Mouse (Mus musculus) forebrain, embryonic 15.5 days (tissue): ENCODE data around the gene Disp1. TPM values are rescaled to one million over a fixed set of nuclear protein-coding genes. Genes with fewer than 3 reads are reported as not detected.

Source experiments
- ATAC-seq: fragments of 200-750 bp; cut with Nextera tagmentation; replicated peaks from 2 replicates; pipeline ENCODE4 v1.8.0; 2017; ENCODE audit warnings: mild to moderate bottlenecking, moderate TSS enrichment, moderate library complexity
- H3K27ac ChIP-seq: fragments of 300-500 bp; sonication (generic); replicated peaks from 2 replicates; pipeline ENCODE4 v1.5.1; 2015; ENCODE audit warnings: mild to moderate bottlenecking, inconsistent platforms
- H3K27me3 ChIP-seq: fragments of 300-500 bp; sonication (generic); 2 replicates; pipeline ENCODE4 v1.6.1; 2015; ENCODE audit warnings: inconsistent platforms
- H3K36me3 ChIP-seq: fragments of 300-500 bp; sonication (generic); 2 replicates; pipeline ENCODE4 v1.6.1; 2015; ENCODE audit warnings: mild to moderate bottlenecking, inconsistent platforms
- H3K4me1 ChIP-seq: fragments of 300-500 bp; sonication (generic); 2 replicates; pipeline ENCODE4 v1.6.1; 2015; ENCODE audit warnings: inconsistent platforms
- H3K4me2 ChIP-seq: fragments of 300-500 bp; sonication (generic); replicated peaks from 2 replicates; pipeline ENCODE4 v1.6.1; 2015; ENCODE audit warnings: mild to moderate bottlenecking, inconsistent platforms
- H3K4me3 ChIP-seq: fragments of 300-500 bp; sonication (generic); 2 replicates; pipeline ENCODE4 v1.5.1; 2015; ENCODE audit warnings: mild to moderate bottlenecking, inconsistent platforms
- H3K9ac ChIP-seq: fragments of 300-500 bp; sonication (generic); replicated peaks from 2 replicates; pipeline ENCODE4 v1.6.1; 2015; ENCODE audit warnings: mild to moderate bottlenecking, inconsistent platforms
- H3K9me3 ChIP-seq: fragments of 300-500 bp; sonication (generic); 2 replicates; pipeline ENCODE4 v1.6.1; 2016; ENCODE audit warnings: inconsistent platforms
- WGBS: fragments of 180-500 bp; shearing (Covaris S2); methylation state at CpG from one replicate; pipeline ENCODE4 v1.1.7; 2015; ENCODE audit warnings: mixed read lengths; 5-methylcytosine and 5-hydroxymethylcytosine counted together
- polyA plus RNA-seq: library from polyadenylated mRNA; unstranded; fragments of >200 nt; fragmentation: Nextera tagmentation; extraction: Ambion mirVana; gene quantifications from 2 replicates; pipeline ENCODE4 v1.2.1, GENCODE M21; 2015

Disp1 gene
- polyA plus RNA-seq, 1 experiment from 2014 or later = 5.9 TPM

DNA sequence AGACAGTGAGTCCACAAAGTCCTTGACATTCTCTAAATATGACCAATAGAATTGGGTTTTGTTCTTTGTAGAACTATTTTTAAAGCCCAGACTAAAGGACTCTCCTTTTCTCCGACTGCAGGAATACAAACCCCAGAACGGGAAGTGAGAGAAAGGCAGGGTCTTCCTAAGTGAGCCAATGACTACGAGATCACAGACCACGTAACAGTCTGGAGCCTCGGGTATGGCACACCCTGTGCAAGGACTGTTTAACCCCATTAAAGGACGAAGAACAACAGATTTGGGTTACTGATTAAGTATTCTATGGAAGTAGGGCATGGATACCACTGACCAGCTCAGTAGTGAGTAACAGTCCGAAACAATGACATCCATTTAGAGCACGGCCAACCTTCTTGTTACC lies 46.1 kb downstream of the Disp1 start:
- H3K4me2 ChIP-seq = no peak overlapping the region
- no peaks in the 10 kb centered on the region for H3K9me3 ChIP-seq
- H3K27ac ChIP-seq = no peak overlapping the region
- no peak overlapping the region for H3K9ac ChIP-seq
- H3K4me3 ChIP-seq = no peak overlapping the region
- no peak for ATAC-seq
- H3K27me3 ChIP-seq = no peaks in the 10 kb centered on the region
- WGBS = 89% methylated on average over 8 of the region's 8 CpGs
- H3K36me3 ChIP-seq = no peaks in the 10 kb centered on the region
- no peaks in the 10 kb centered on the region for H3K4me1 ChIP-seq

GRCm38 (mm10) chr1:183171095-183171494 lies 50.2 kb downstream of the Disp1 start:
- 92% methylated on average over 5 of the region's 5 CpGs for WGBS
- no peaks in the 10 kb centered on the region for H3K27me3 ChIP-seq
- no peaks in the 10 kb centered on the region for H3K36me3 ChIP-seq
- H3K4me3 ChIP-seq = no peak overlapping the region
- no peaks in the 10 kb centered on the region for H3K9me3 ChIP-seq
- H3K9ac ChIP-seq = no peak overlapping the region
- ATAC-seq = no peak
- H3K4me1 ChIP-seq = peaks cover 5% of the 10 kb centered on the region
- no peak overlapping the region for H3K27ac ChIP-seq
- no peak overlapping the region for H3K4me2 ChIP-seq

DNA sequence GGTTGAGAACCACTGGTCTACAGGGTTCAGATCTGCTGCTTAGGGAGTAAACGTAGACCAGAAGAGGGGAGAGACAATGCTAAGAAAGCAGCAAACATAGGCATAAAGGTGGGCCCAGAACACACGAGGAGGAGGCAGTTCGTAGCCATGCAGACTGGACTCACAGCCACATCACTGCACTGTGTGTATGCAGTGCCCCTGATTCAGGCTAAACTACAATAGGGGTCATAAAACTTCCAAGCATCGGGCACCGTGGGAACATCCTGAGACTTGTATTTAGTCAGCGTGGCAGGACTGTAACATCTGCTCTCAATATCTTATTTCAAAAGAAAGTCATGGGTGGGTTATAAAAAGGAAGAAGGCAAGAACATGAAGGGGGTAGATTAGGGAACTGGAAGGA lies 52.9 kb downstream of the Disp1 start:
- WGBS = 82% methylated on average over 6 of the region's 6 CpGs
- ATAC-seq = no peak

GRCm38 (mm10) chr1:183167776-183168175 lies 53.5 kb downstream of the Disp1 start:
- 60% methylated on average over 12 of the region's 12 CpGs for whole genome bisulfite sequencing
- Histone ChIP-seq H3K9ac (no peak overlapping the region), H3K9me3 (no peaks in the 10 kb centered on the region), H3K4me3 (no peak overlapping the region), H3K27ac (no peak overlapping the region), H3K4me2 (no peak overlapping the region), H3K27me3 (no peaks in the 10 kb centered on the region), H3K36me3 (no peaks in the 10 kb centered on the region), H3K4me1 (peaks cover 5% of the 10 kb centered on the region)
- no peak for ATAC-seq

More for the DNA sequence above, 52.9 kb downstream of the Disp1 start:
- Histone ChIP-seq H3K27me3 (no peaks in the 10 kb centered on the region), H3K4me2 (no peak overlapping the region), H3K9me3 (no peaks in the 10 kb centered on the region), H3K9ac (no peak overlapping the region), H3K27ac (no peak overlapping the region), H3K4me3 (no peak overlapping the region), H3K4me1 (peaks cover 5% of the 10 kb centered on the region), H3K36me3 (no peaks in the 10 kb centered on the region)

GRCm38 (mm10) chr1:183166700-183167099 lies 54.6 kb downstream of the Disp1 start:
- no peak overlapping the region for H3K27ac ChIP-seq
- 90% methylated on average over 5 of the region's 5 CpGs for WGBS
- no peaks in the 10 kb centered on the region for H3K27me3 ChIP-seq
- no peak overlapping the region for H3K4me2 ChIP-seq
- H3K9me3 ChIP-seq = no peaks in the 10 kb centered on the region
- no peaks in the 10 kb centered on the region for H3K36me3 ChIP-seq
- H3K4me3 ChIP-seq = no peak overlapping the region
- peaks cover 5% of the 10 kb centered on the region for H3K4me1 ChIP-seq
- ATAC-seq = no peak
- H3K9ac ChIP-seq = no peak overlapping the region

- no peak for ATAC-seq
- H3K4me1 ChIP-seq = peaks cover 5% of the 10 kb centered on the region
- H3K4me2 ChIP-seq = no peak overlapping the region
- no peak overlapping the region for H3K27ac ChIP-seq
- no peak overlapping the region for H3K4me3 ChIP-seq
- H3K9ac ChIP-seq = no peak overlapping the region
- WGBS = 78% methylated on average over 8 of the region's 8 CpGs
- H3K27me3 ChIP-seq = no peaks in the 10 kb centered on the region
- H3K9me3 ChIP-seq = no peaks in the 10 kb centered on the region
- no peaks in the 10 kb centered on the region for H3K36me3 ChIP-seq
Observed at GRCm38 (mm10) chr1:183164648-183165071, 56.7 kb downstream of the Disp1 start.

- Histone ChIP-seq H3K4me2 (no peak overlapping the region), H3K36me3 (no peaks in the 10 kb centered on the region), H3K27ac (no peak overlapping the region), H3K27me3 (no peaks in the 10 kb centered on the region), H3K9ac (no peak overlapping the region), H3K4me1 (peaks cover 5% of the 10 kb centered on the region), H3K4me3 (no peak overlapping the region), H3K9me3 (no peaks in the 10 kb centered on the region)
- no peak for ATAC-seq
- WGBS = 93% methylated on average over 6 of the region's 6 CpGs
Observed at GRCm38 (mm10) chr1:183164190-183164580, 57.1 kb downstream of the Disp1 start.

DNA sequence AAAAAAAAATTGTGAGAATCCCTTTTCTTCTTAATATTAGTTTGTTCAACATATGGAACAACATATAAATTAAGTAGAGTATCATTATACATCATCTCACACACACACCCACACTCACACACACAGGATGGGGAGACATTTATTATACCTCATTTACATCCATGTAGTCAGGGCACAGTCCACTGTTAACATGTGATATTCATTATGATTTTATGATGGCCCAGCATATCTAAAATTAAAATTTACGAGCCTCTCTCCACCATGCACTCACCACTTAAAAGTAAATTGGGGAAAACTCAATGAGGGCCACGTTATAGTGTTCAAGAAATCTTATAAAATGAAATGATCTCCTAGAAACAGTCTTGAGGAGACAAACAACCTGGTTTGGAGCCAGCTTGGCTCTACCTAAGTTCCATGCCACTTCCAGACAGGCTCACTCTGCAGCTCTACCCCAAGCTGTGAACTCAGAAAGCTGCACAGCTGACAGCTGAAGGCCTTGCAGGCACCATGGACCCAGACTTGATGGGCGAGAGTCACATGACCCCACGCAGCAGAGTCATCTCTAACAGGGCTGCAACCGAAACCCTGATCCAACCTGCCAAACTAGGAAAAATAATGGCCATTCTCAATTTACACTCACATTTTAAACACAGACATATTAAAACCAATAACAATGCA lies 57.7 kb downstream of the Disp1 start:
- ATAC-seq = no peak
- H3K4me3 ChIP-seq = no peak overlapping the region
- no peak overlapping the region for H3K4me2 ChIP-seq
- 91% methylated on average over 5 of the region's 5 CpGs for WGBS
- H3K27ac ChIP-seq = no peak overlapping the region
- no peaks in the 10 kb centered on the region for H3K36me3 ChIP-seq
- no peak overlapping the region for H3K9ac ChIP-seq
- peaks cover 5% of the 10 kb centered on the region for H3K4me1 ChIP-seq
- H3K9me3 ChIP-seq = no peaks in the 10 kb centered on the region
- H3K27me3 ChIP-seq = no peaks in the 10 kb centered on the region

- no peak for ATAC-seq
- H3K4me2 ChIP-seq = no peak overlapping the region
- H3K36me3 ChIP-seq = no peaks in the 10 kb centered on the region
- 81% methylated on average over 11 of the region's 11 CpGs for WGBS
- H3K4me3 ChIP-seq = no peak overlapping the region
- H3K27ac ChIP-seq = no peak overlapping the region
- no peaks in the 10 kb centered on the region; the same call in 1 of the 2 replicates for H3K9me3 ChIP-seq
- no peak overlapping the region for H3K9ac ChIP-seq
- no peaks in the 10 kb centered on the region for H3K27me3 ChIP-seq
- H3K4me1 ChIP-seq = no peaks in the 10 kb centered on the region
Observed at GRCm38 (mm10) chr1:183161057-183161456, 60.3 kb downstream of the Disp1 start.

- H3K36me3 ChIP-seq = no peaks in the 10 kb centered on the region
- no peak overlapping the region for H3K27ac ChIP-seq
- no peaks in the 10 kb centered on the region for H3K4me1 ChIP-seq
- 95% methylated on average over 6 of the region's 6 CpGs for WGBS
- no peaks in the 10 kb centered on the region; the same call in 1 of the 2 replicates for H3K9me3 ChIP-seq
- no peak overlapping the region for H3K9ac ChIP-seq
- ATAC-seq = no peak
- H3K4me2 ChIP-seq = no peak overlapping the region
- H3K27me3 ChIP-seq = no peaks in the 10 kb centered on the region
- no peak overlapping the region for H3K4me3 ChIP-seq
Observed at GRCm38 (mm10) chr1:183160188-183160587, 61.1 kb downstream of the Disp1 start.

DNA sequence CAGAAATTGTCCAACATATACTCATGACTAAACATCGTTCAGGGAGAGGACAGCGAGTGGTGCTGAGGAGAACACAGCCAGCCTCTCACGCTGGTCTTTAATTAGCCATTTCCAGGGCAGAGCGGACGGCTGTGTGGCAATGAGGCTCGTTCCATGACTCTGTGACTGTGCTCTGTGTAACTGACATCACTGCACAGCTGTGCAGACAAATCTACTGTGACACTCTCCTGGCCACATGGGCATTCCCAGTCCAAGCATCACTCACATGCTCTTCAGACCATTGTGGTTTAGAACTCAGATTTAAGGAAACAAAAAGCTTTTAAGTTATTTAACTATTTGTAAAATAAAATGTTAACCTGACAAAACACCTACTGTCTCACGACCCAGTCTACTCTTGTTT lies 62.1 kb downstream of the Disp1 start:
- H3K27ac ChIP-seq = no peak overlapping the region
- no peak for ATAC-seq
- whole genome bisulfite sequencing = 68% methylated on average over 7 of the region's 7 CpGs
- no peak overlapping the region for H3K4me2 ChIP-seq
- H3K9me3 ChIP-seq = no peaks in the 10 kb centered on the region; the same call in 1 of the 2 replicates
- H3K27me3 ChIP-seq = no peaks in the 10 kb centered on the region
- no peaks in the 10 kb centered on the region for H3K4me1 ChIP-seq
- no peak overlapping the region for H3K9ac ChIP-seq
- H3K36me3 ChIP-seq = no peaks in the 10 kb centered on the region
- no peak overlapping the region for H3K4me3 ChIP-seq

DNA sequence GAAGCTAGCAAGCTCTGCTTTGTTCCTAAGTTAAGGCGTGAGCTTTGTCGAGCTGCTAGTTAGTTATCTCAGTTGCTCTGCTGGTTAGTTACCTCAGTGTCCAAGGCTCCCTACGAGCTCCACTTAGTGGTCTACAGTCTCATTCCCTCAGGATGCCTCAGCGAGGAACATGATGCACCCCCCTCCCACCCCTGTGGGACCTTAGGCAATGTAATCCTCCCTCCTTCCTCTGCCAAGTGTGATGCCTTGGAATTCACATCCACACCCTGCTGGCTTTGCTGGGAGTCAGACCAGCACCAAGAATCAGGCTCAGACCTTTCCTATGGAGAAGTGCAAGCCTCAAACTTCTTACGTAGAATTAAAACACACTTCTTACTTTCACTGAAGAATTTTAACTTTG lies 65.7 kb downstream of the Disp1 start:
- WGBS = 77% methylated on average over 5 of the region's 5 CpGs
- H3K9me3 ChIP-seq = no peaks in the 10 kb centered on the region; the same call in 1 of the 2 replicates
- H3K36me3 ChIP-seq = no peaks in the 10 kb centered on the region
- H3K4me1 ChIP-seq = peaks cover under 1% of the 10 kb centered on the region; the same call in 1 of the 2 replicates
- no peaks in the 10 kb centered on the region for H3K27me3 ChIP-seq
- H3K9ac ChIP-seq = no peak overlapping the region
- no peak overlapping the region for H3K4me2 ChIP-seq
- no peak overlapping the region for H3K4me3 ChIP-seq
- no peak overlapping the region for H3K27ac ChIP-seq
- no peak for ATAC-seq
